Mouse (Mus musculus): ENCODE measurements at regions not wholly inside any gene's neighbourhood (a gene's known extent, or its start where the extent isn't known, plus 50 kb on each side); places are given as distances from the start of the nearest gene placed in this dataset.

DNA sequence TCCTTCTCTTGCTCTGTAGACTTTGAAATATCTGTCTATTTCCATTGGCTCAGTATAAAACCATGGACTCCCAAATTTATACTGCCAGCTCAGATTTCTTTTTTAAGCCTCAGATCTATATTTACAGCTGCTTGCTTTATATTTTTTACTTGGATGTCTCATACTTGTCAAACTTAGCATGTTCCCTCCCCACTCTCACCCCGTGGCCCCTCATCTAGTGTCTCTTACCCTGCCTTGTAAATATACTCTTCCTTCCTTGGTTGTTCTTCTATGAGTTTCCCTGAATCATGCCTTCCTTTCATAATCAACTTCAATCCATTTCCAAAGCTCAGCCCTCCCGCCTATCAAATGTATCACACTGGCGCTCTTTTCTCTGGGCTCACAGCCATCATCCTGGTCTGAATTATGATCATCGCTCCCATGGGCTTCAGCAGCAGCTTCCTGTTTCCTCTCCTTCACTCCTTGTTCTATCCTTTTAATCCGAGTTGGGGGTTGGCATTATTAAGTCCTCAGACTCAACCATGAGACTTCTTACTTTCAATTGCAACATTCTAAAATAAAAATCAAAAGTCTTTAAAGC is 177.0 kb upstream of the Cnr1 start:
- no peak overlapping the region for H3K9ac ChIP-seq (ENCODE audit: low read depth, low read length)
- intact Hi-C loops (cut with DNase I) = no loop called here
- H3K27ac ChIP-seq = no peak overlapping the region
- no peak for TF ChIP-seq EP300 (IDR thresholded peaks at IDR 0.05; ENCODE audit: insufficient read depth, low read depth, low read length)
- TF ChIP-seq POLR2A (IDR thresholded peaks at IDR 0.05; ENCODE audit: insufficient read depth, low read depth, low read length) = no peak
- TF ChIP-seq CTCF (IDR thresholded peaks at IDR 0.05) = no peak
- H3K36me3 ChIP-seq (ENCODE audit: control insufficient read depth, insufficient read depth, low read length) = no peaks in the 10 kb centered on the region
- no peaks in the 10 kb centered on the region for H3K27me3 ChIP-seq (ENCODE audit: control insufficient read depth, insufficient read depth, low read length)
- peak in 1 of 2 experiments; percentile 29 for DNase-seq
- no peaks in the 10 kb centered on the region for H3K79me2 ChIP-seq (replicated peaks; ENCODE audit: control insufficient read depth, insufficient read depth, low read length)
- H3K4me1 ChIP-seq (ENCODE audit: control insufficient read depth, insufficient read depth, low read length) = no peaks in the 10 kb centered on the region
- no peak overlapping the region for H3K4me3 ChIP-seq
- 46% methylated on average over 5 of the region's 5 CpGs for WGBS

DNA sequence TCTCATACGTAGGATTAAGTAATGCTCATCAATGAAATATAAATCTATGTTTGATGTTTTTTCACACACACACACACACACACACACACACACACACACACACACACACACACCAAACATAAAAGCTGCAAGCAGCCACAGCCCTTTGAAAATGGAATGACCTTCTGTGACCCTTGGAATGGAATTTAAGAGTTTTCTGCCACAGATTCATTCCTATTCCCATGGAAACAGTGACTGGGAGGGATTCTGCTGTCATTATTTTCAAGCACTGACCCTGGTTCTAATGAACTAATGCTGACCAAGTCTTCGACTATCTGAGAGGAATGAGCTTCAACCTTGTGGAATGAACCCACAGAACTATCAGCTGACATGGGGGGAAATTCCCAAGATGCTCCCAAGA is 156.7 kb upstream of the Cnr1 start:
- Histone ChIP-seq H3K36me3 (ENCODE audit: control insufficient read depth, insufficient read depth, low read length) (no peaks in the 10 kb centered on the region), H3K4me1 (ENCODE audit: control insufficient read depth, insufficient read depth, low read length) (no peaks in the 10 kb centered on the region), H3K9ac (ENCODE audit: low read depth, low read length) (no peak overlapping the region), H3K79me2 (replicated peaks; ENCODE audit: control insufficient read depth, insufficient read depth, low read length) (no peaks in the 10 kb centered on the region), H3K4me3 (no peak overlapping the region), H3K27me3 (ENCODE audit: control insufficient read depth, insufficient read depth, low read length) (no peaks in the 10 kb centered on the region), H3K27ac (no peak overlapping the region)
- WGBS = 73% methylated on average over 2 of the region's 2 CpGs
- intact Hi-C loops (cut with DNase I) = no loop called here
- TF ChIP-seq EP300 (IDR thresholded peaks at IDR 0.05; ENCODE audit: insufficient read depth, low read depth, low read length) (no peak), CTCF (IDR thresholded peaks at IDR 0.05) (no peak), POLR2A (IDR thresholded peaks at IDR 0.05; ENCODE audit: insufficient read depth, low read depth, low read length) (no peak)
- no peak for DNase-seq

DNA sequence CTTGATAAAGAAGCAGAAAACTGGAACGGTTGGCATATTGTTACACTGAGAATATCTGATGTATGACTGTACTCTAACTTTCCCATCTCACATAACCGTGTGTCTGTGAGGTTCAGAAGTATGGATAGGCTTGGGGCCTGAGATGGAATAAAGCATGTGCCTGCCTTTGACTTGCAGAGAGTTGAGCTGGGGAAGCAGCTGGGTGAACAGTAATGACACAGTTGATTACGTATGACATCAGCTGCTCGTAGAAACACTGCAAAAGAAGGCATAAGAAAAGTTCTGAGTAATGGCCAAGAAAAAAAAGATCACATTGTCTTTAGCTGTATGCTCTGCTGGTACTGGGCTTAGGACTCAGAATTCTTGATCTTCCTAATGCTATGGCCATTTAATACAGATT is 138.4 kb upstream of the Cnr1 start:
- Histone ChIP-seq H3K4me3 (no peak overlapping the region), H3K4me1 (ENCODE audit: control insufficient read depth, insufficient read depth, low read length) (no peaks in the 10 kb centered on the region), H3K9ac (ENCODE audit: low read depth, low read length) (no peak overlapping the region), H3K27ac (no peak overlapping the region), H3K27me3 (ENCODE audit: control insufficient read depth, insufficient read depth, low read length) (no peaks in the 10 kb centered on the region), H3K36me3 (ENCODE audit: control insufficient read depth, insufficient read depth, low read length) (no peaks in the 10 kb centered on the region), H3K79me2 (replicated peaks; ENCODE audit: control insufficient read depth, insufficient read depth, low read length) (no peaks in the 10 kb centered on the region)
- intact Hi-C loops (cut with DNase I) = no loop called here
- 86% methylated on average over 4 of the region's 4 CpGs for WGBS
- no peak for DNase-seq
- no peak for TF ChIP-seq EP300 (IDR thresholded peaks at IDR 0.05; ENCODE audit: insufficient read depth, low read depth, low read length)

DNA sequence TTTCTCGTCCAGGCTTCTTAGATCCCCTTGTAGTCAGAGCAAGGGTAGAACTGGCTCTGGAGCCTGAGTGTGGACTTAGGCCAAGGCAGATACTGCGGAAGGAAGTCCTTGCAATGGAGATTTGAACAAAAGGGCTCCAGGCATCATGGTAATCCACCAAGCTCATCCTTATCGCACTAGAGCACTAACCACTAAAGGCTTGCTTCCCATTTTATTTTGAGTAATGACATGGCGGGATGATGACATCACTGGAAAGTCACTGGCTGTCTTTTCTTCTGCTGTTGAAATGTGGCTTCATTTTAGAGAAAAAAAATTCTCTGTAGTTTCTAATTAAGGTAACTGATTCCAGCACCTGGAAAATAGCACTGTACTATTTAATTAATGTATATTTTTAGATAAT is 137.4 kb upstream of the Cnr1 start:
- Histone ChIP-seq H3K27ac (no peak overlapping the region), H3K27me3 (ENCODE audit: control insufficient read depth, insufficient read depth, low read length) (no peaks in the 10 kb centered on the region), H3K79me2 (replicated peaks; ENCODE audit: control insufficient read depth, insufficient read depth, low read length) (no peaks in the 10 kb centered on the region), H3K9ac (ENCODE audit: low read depth, low read length) (no peak overlapping the region), H3K4me1 (ENCODE audit: control insufficient read depth, insufficient read depth, low read length) (no peaks in the 10 kb centered on the region), H3K36me3 (ENCODE audit: control insufficient read depth, insufficient read depth, low read length) (no peaks in the 10 kb centered on the region), H3K4me3 (no peak overlapping the region)
- 76% methylated on average over 4 of the region's 4 CpGs for WGBS
- DNase-seq = no peak
- intact Hi-C loops (cut with DNase I) = no loop called here
- TF ChIP-seq CTCF (IDR thresholded peaks at IDR 0.05) (no peak), POLR2A (IDR thresholded peaks at IDR 0.05; ENCODE audit: insufficient read depth, low read depth, low read length) (no peak), EP300 (IDR thresholded peaks at IDR 0.05; ENCODE audit: insufficient read depth, low read depth, low read length) (no peak)

DNA sequence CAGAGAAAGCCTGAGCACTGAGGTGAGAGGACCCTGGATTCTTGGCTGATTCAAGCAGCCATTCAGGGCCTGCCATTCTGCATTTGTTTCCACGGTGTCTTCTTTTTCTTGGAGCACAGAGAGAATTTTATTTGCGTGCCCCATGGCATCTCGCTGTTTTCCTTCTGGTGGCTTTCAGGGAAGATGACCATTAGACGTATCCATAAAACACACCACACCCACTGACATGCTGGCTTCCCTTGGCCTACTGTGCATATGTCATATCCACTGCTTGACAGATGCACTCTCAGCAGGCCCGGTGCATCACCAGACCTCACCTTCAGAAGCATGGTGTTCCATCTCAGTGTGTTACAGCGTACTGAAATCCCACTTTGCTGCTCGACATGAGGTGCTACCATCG is 131.0 kb upstream of the Cnr1 start:
- Histone ChIP-seq H3K4me1 (ENCODE audit: control insufficient read depth, insufficient read depth, low read length) (no peaks in the 10 kb centered on the region), H3K36me3 (ENCODE audit: control insufficient read depth, insufficient read depth, low read length) (no peaks in the 10 kb centered on the region), H3K27me3 (ENCODE audit: control insufficient read depth, insufficient read depth, low read length) (no peaks in the 10 kb centered on the region), H3K4me3 (no peak overlapping the region), H3K9ac (ENCODE audit: low read depth, low read length) (no peak overlapping the region), H3K27ac (no peak overlapping the region), H3K79me2 (replicated peaks; ENCODE audit: control insufficient read depth, insufficient read depth, low read length) (no peaks in the 10 kb centered on the region)
- 92% methylated on average over 8 of the region's 8 CpGs for WGBS
- TF ChIP-seq CTCF (IDR thresholded peaks at IDR 0.05) (no peak), EP300 (IDR thresholded peaks at IDR 0.05; ENCODE audit: insufficient read depth, low read depth, low read length) (no peak), POLR2A (IDR thresholded peaks at IDR 0.05; ENCODE audit: insufficient read depth, low read depth, low read length) (no peak)
- DNase-seq = no peak
- intact Hi-C loops (cut with DNase I) = no loop called here

DNA sequence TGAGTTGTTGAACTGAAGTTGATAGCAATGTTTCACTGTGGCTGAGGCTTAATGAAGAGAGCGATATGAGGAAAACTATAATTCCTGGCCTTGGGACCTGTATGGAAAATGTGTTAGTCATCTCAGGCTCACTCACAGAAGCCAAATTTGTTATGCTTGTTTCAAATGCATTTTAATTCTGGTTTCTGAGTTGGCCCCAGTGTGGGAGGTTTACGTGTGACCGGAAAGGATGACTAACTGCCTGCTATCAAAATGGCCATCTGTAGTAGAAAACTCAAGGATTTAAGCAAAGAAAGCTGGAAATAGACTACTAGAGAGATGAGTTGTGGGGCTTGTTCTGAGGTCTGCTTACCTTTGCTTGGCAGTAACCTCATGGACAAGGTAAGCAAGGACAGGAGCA is 128.9 kb upstream of the Cnr1 start:
- no peaks in the 10 kb centered on the region for H3K4me1 ChIP-seq (ENCODE audit: control insufficient read depth, insufficient read depth, low read length)
- 83% methylated on average over 3 of the region's 3 CpGs for WGBS
- TF ChIP-seq POLR2A (IDR thresholded peaks at IDR 0.05; ENCODE audit: insufficient read depth, low read depth, low read length) (no peak), EP300 (IDR thresholded peaks at IDR 0.05; ENCODE audit: insufficient read depth, low read depth, low read length) (no peak), CTCF (IDR thresholded peaks at IDR 0.05) (no peak)
- H3K4me3 ChIP-seq = no peak overlapping the region
- H3K36me3 ChIP-seq (ENCODE audit: control insufficient read depth, insufficient read depth, low read length) = no peaks in the 10 kb centered on the region
- no peaks in the 10 kb centered on the region for H3K27me3 ChIP-seq (ENCODE audit: control insufficient read depth, insufficient read depth, low read length)
- no peaks in the 10 kb centered on the region for H3K79me2 ChIP-seq (replicated peaks; ENCODE audit: control insufficient read depth, insufficient read depth, low read length)
- no peak for DNase-seq
- no peak overlapping the region for H3K9ac ChIP-seq (ENCODE audit: low read depth, low read length)
- H3K27ac ChIP-seq = no peak overlapping the region
- intact Hi-C loops (cut with DNase I) = no loop called here
